Mouse (Mus musculus) neural tube, embryonic 11.5 days (tissue): ENCODE measurements around the gene Cct3. TPM values are rescaled to one million over a fixed set of nuclear protein-coding genes. Genes with fewer than 3 reads are reported as not detected.

Experiments
- ATAC-seq: fragments of 200-750 bp; cut with Nextera tagmentation; 2 replicates; pipeline ENCODE4 v1.8.0; 2017; ENCODE audit warnings: moderate number of reproducible peaks, mild to moderate bottlenecking, moderate TSS enrichment, moderate library complexity; ENCODE audit not compliant: insufficient read depth, low FRiP score, low TSS enrichment
- DNase-seq: peaks from one replicate; pipeline ENCODE4 v3.0.0-alpha.2; 2015; ENCODE audit warnings: low spot score
- H3K27ac ChIP-seq: fragments of 300-500 bp; sonication (generic); 2 replicates; pipeline ENCODE4 v1.5.1; 2014; ENCODE audit warnings: low read depth, mild to moderate bottlenecking, low read length
- H3K27me3 ChIP-seq: fragments of 300-500 bp; sonication (generic); 2 replicates; pipeline ENCODE4 v1.6.1; 2014; ENCODE audit warnings: mild to moderate bottlenecking, low read length, mixed read lengths; ENCODE audit not compliant: control insufficient read depth, insufficient read depth
- H3K36me3 ChIP-seq: fragments of 300-500 bp; sonication (generic); 2 replicates; pipeline ENCODE4 v1.6.1; 2014; ENCODE audit warnings: mild to moderate bottlenecking, low read length, moderate library complexity, mixed read lengths; ENCODE audit not compliant: control insufficient read depth, insufficient read depth
- H3K4me1 ChIP-seq: fragments of 300-500 bp; sonication (generic); 2 replicates; pipeline ENCODE4 v1.6.1; 2014; ENCODE audit warnings: low read length, mixed read lengths; ENCODE audit not compliant: control insufficient read depth, insufficient read depth
- H3K4me2 ChIP-seq: fragments of 300-500 bp; sonication (generic); 2 replicates; pipeline ENCODE4 v1.6.1; 2014; ENCODE audit warnings: low read depth, mild to moderate bottlenecking, moderate library complexity
- H3K4me3 ChIP-seq: fragments of 300-500 bp; sonication (generic); 2 replicates; pipeline ENCODE4 v1.5.1; 2014; ENCODE audit warnings: low read depth, low read length
- H3K9ac ChIP-seq: fragments of 300-500 bp; sonication (generic); 2 replicates; pipeline ENCODE4 v1.6.1; 2014; ENCODE audit warnings: mild to moderate bottlenecking, low read length
- H3K9me3 ChIP-seq: fragments of 300-500 bp; sonication (generic); 2 replicates; pipeline ENCODE4 v1.6.1; 2016; ENCODE audit warnings: low read length; ENCODE audit not compliant: control insufficient read depth
- WGBS: fragments of 180-500 bp; shearing (Covaris S2); extraction: QIAGEN DNeasy Blood & Tissue Kit; methylation state at CpG from one replicate; pipeline ENCODE4 v1.1.7; 2014; 5-methylcytosine and 5-hydroxymethylcytosine counted together
- polyA plus RNA-seq: library from polyadenylated mRNA; unstranded; fragments of >200 nt; fragmentation: Nextera tagmentation; extraction: Ambion mirVana; gene quantifications from 2 replicates; pipeline ENCODE4 v1.2.1, GENCODE M21; 2014

The Cct3 gene
- polyA plus RNA-seq, result 768 and 797 TPM in 2 replicates

- peak within 1 kb of the TSS; percentile 77 for H3K4me3 ChIP-seq
- peak within 1 kb of the TSS; percentile 79 for H3K4me2 ChIP-seq
- DNase-seq (peak; percentile 98), ATAC-seq (peak; percentile 98)
- peaks cover 12% of the 10 kb centered on the region for H3K36me3 ChIP-seq
- under 1% methylated on average over 44 of the region's 44 CpGs for WGBS
- H3K27me3 ChIP-seq, result no peaks in the 10 kb centered on the region
- H3K9me3 ChIP-seq, result no peaks in the 10 kb centered on the region
- H3K9ac ChIP-seq, result peak within 1 kb of the TSS; percentile 84
- peak within 1 kb of the TSS; percentile 85 for H3K27ac ChIP-seq
- H3K4me1 ChIP-seq, result peaks cover 10% of the 10 kb centered on the region
Observed at GRCm38 (mm10) chr3:88296561-88297318, at the start of gene Cct3, which contains the start of gene Tsacc. Gene Cct3 (plus strand): TSS chr3:88297116. Gene Tsacc (minus strand): TSS chr3:88296999.

- H3K4me1 ChIP-seq, result peaks cover 8% of the 10 kb centered on the region
- WGBS, result 57% methylated on average over 9 of the region's 9 CpGs
- no peaks in the 10 kb centered on the region for H3K9me3 ChIP-seq
- H3K4me3 ChIP-seq, result no peak overlapping the region
- ATAC-seq (no peak), DNase-seq (no peak)
- no peak overlapping the region for H3K27ac ChIP-seq
- no peaks in the 10 kb centered on the region for H3K27me3 ChIP-seq
- no peaks in the 10 kb centered on the region for H3K36me3 ChIP-seq
- no peak overlapping the region for H3K4me2 ChIP-seq
- H3K9ac ChIP-seq, result no peak overlapping the region
Observed at GRCm38 (mm10) chr3:88247666-88248065, 49.2 kb upstream of the Cct3 start.

GRCm38 (mm10) chr3:88248406-88248805, 48.5 kb upstream of the Cct3 start:
- H3K27ac ChIP-seq, result no peak overlapping the region
- 79% methylated on average over 11 of the region's 11 CpGs for WGBS
- no peaks in the 10 kb centered on the region for H3K36me3 ChIP-seq
- H3K4me3 ChIP-seq, result no peak overlapping the region
- ATAC-seq (no peak), DNase-seq (no peak)
- H3K27me3 ChIP-seq, result no peaks in the 10 kb centered on the region
- H3K4me1 ChIP-seq, result peaks cover under 1% of the 10 kb centered on the region
- H3K4me2 ChIP-seq, result no peak overlapping the region
- no peak overlapping the region for H3K9ac ChIP-seq
- H3K9me3 ChIP-seq, result no peaks in the 10 kb centered on the region

- DNase-seq (no peak), ATAC-seq (no peak)
- Histone ChIP-seq H3K27ac (no peak overlapping the region), H3K4me2 (no peak overlapping the region), H3K9me3 (no peaks in the 10 kb centered on the region), H3K36me3 (no peaks in the 10 kb centered on the region), H3K4me1 (peaks cover 5% of the 10 kb centered on the region), H3K4me3 (no peak overlapping the region), H3K27me3 (peaks cover 16% of the 10 kb centered on the region; the same call in 1 of the 2 replicates), H3K9ac (no peak overlapping the region)
- 36% methylated on average over 6 of the region's 6 CpGs for WGBS
Observed at GRCm38 (mm10) chr3:88252739-88253138, 44.2 kb upstream of the Cct3 start.

- DNase-seq, result peak; percentile 32
Observed at GRCm38 (mm10) chr3:88254268-88254926, 42.5 kb upstream of the Cct3 start, which contains the start of gene Rhbg. Gene Rhbg (minus strand): TSS chr3:88254709.

GRCm38 (mm10) chr3:88255950-88256349, 41.0 kb upstream of the Cct3 start:
- Histone ChIP-seq H3K27me3 (peaks cover 16% of the 10 kb centered on the region; the same call in 1 of the 2 replicates), H3K9ac (no peak overlapping the region), H3K4me2 (no peak overlapping the region), H3K36me3 (no peaks in the 10 kb centered on the region), H3K4me1 (peaks cover 5% of the 10 kb centered on the region), H3K27ac (no peak overlapping the region), H3K9me3 (no peaks in the 10 kb centered on the region), H3K4me3 (no peak overlapping the region)
- 50% methylated on average over 6 of the region's 6 CpGs for WGBS
- DNase-seq (no peak), ATAC-seq (no peak)

More at GRCm38 (mm10) chr3:88254268-88254926, 42.5 kb upstream of the Cct3 start, which contains the start of gene Rhbg:
- peaks cover 16% of the 10 kb centered on the region; the same call in 1 of the 2 replicates for H3K27me3 ChIP-seq
- no peaks in the 10 kb centered on the region for H3K36me3 ChIP-seq
- WGBS, result 4% methylated on average over 34 of the region's 34 CpGs
- no peaks in the 10 kb centered on the region for H3K9me3 ChIP-seq
- H3K27ac ChIP-seq, result no peak within 1 kb of the TSS
- peak within 1 kb of the TSS; percentile 57 for H3K4me2 ChIP-seq
- H3K4me1 ChIP-seq, result peaks cover 5% of the 10 kb centered on the region
- ATAC-seq, result no peak
- peak within 1 kb of the TSS; percentile 29 for H3K4me3 ChIP-seq
- peak within 1 kb of the TSS; percentile 50 for H3K9ac ChIP-seq

GRCm38 (mm10) chr3:88256382-88256781, 40.5 kb upstream of the Cct3 start:
- H3K9me3 ChIP-seq, result no peaks in the 10 kb centered on the region
- H3K4me2 ChIP-seq, result no peak overlapping the region
- no peak overlapping the region for H3K4me3 ChIP-seq
- H3K27me3 ChIP-seq, result peaks cover 16% of the 10 kb centered on the region; the same call in 1 of the 2 replicates
- peaks cover 5% of the 10 kb centered on the region for H3K4me1 ChIP-seq
- WGBS, result 73% methylated on average over 7 of the region's 7 CpGs
- no peaks in the 10 kb centered on the region for H3K36me3 ChIP-seq
- H3K9ac ChIP-seq, result no peak overlapping the region
- ATAC-seq (no peak), DNase-seq (no peak)
- no peak overlapping the region for H3K27ac ChIP-seq

- Histone ChIP-seq H3K9me3 (no peaks in the 10 kb centered on the region), H3K4me3 (no peak overlapping the region), H3K27ac (no peak overlapping the region), H3K9ac (no peak overlapping the region), H3K36me3 (no peaks in the 10 kb centered on the region), H3K4me2 (no peak overlapping the region), H3K4me1 (no peaks in the 10 kb centered on the region), H3K27me3 (no peaks in the 10 kb centered on the region)
- no peak for ATAC-seq
- no peak for DNase-seq
- WGBS, result 77% methylated on average over 3 of the region's 3 CpGs
Observed at GRCm38 (mm10) chr3:88262346-88262745, 34.6 kb upstream of the Cct3 start.
